Mouse (Mus musculus) cerebellum, adult 2 months (tissue): ENCODE measurements at regions not wholly inside any gene's neighbourhood (a gene's known extent, or its start where the extent isn't known, plus 50 kb on each side); places are given as distances from the start of the nearest gene placed in this dataset.
"Not testable (repeated sequence)": the region's sequence is repeated elsewhere in the genome, so short reads cannot be mapped to it uniquely, and the experiment has no call there.

ENCODE experiments used
- CTCF ChIP-seq: fragments of 200-500 bp; IDR thresholded peaks from 2 replicates; pipeline ENCODE4 v1.5.1; 2011; ENCODE audit warnings: low read depth, mild to moderate bottlenecking, control low read depth, low read length, moderate library complexity, borderline replicate concordance; ENCODE audit not compliant: insufficient read depth
- POLR2A ChIP-seq: fragments of 200-500 bp; IDR thresholded peaks from 2 replicates; pipeline ENCODE4 v1.6.1; 2011; ENCODE audit warnings: low read length, control low read depth, borderline replicate concordance; ENCODE audit not compliant: insufficient read depth

GRCm38 (mm10) chr14:120830389-120830835 lies 80.6 kb upstream of the Ipo5 start:
- not testable (repeated sequence) for TF ChIP-seq POLR2A, CTCF
